Mouse (Mus musculus) left cerebral cortex, adult 8-10 months (tissue): ENCODE measurements around the gene Zfp263. TPM values are rescaled to one million over a fixed set of nuclear protein-coding genes. Genes with fewer than 3 reads are reported as not detected.

Source experiments
- DNase-seq, 2 experiments: peaks; one replicate each; pipeline ENCODE4 v3.0.0; 2022; ENCODE audit warnings: low spot score in 2 of 2
- total RNA-seq, 4 experiments: library from RNA; stranded (reverse); gene quantifications; 2 replicates each; pipeline ENCODE4 v1.2.4; 2022

Gene Zfp263
- 10 to 100 TPM; 19.0 to 20.2 (median 19.6) TPM for total RNA-seq

GRCm38 (mm10) chr16:3743503-3744185 is at the start of gene Zfp263:
TSS of gene Zfp263 (plus strand) at chr16:3744093.
- DNase-seq: peak; percentile 89 to 95

- DNase-seq: no peak
Measured at GRCm38 (mm10) chr16:3699281-3699680, 44.6 kb upstream of the Zfp263 start.

- no peak for DNase-seq
Measured at GRCm38 (mm10) chr16:3700893-3701292, 43.0 kb upstream of the Zfp263 start.

- DNase-seq: no peak
Measured at GRCm38 (mm10) chr16:3706680-3707079, 37.2 kb upstream of the Zfp263 start.

- DNase-seq: no peak
Measured at GRCm38 (mm10) chr16:3714731-3715130, 29.2 kb upstream of the Zfp263 start.

- DNase-seq: no peak
Measured at GRCm38 (mm10) chr16:3717980-3718379, 25.9 kb upstream of the Zfp263 start, which contains the start of gene Mefv. TSS of gene Mefv (minus strand) at chr16:3718097.

- no peak for DNase-seq
Measured at GRCm38 (mm10) chr16:3723231-3723630, 20.7 kb upstream of the Zfp263 start.

- no peak for DNase-seq
Measured at GRCm38 (mm10) chr16:3727980-3728720, 15.7 kb upstream of the Zfp263 start.

GRCm38 (mm10) chr16:3732612-3733011 is 11.3 kb upstream of the Zfp263 start:
- no peak for DNase-seq

- DNase-seq: no peak
Measured at GRCm38 (mm10) chr16:3733198-3733732, 10.6 kb upstream of the Zfp263 start.

- DNase-seq: no peak
Measured at GRCm38 (mm10) chr16:3742466-3742865, 1.4 kb upstream of the Zfp263 start.

- peak in 1 of 2 experiments; percentile 13 for DNase-seq
Measured at GRCm38 (mm10) chr16:3744186-3744700, 350 bp downstream of the Zfp263 start.

- no peak for DNase-seq
Measured at GRCm38 (mm10) chr16:3745656-3746055, 1.8 kb downstream of the Zfp263 start.

GRCm38 (mm10) chr16:3748976-3749375 is 5.1 kb downstream of the Zfp263 start:
- no peak for DNase-seq

GRCm38 (mm10) chr16:3771603-3772002 is 27.7 kb downstream of the Zfp263 start:
- no peak for DNase-seq

GRCm38 (mm10) chr16:3776365-3776764 is 32.5 kb downstream of the Zfp263 start:
- DNase-seq: no peak

- DNase-seq: no peak
Measured at GRCm38 (mm10) chr16:3777986-3778385, 34.1 kb downstream of the Zfp263 start.

- no peak for DNase-seq
Measured at GRCm38 (mm10) chr16:3781237-3781636, 37.3 kb downstream of the Zfp263 start.

- no peak for DNase-seq
Measured at GRCm38 (mm10) chr16:3788394-3788793, 44.5 kb downstream of the Zfp263 start.
